Mouse (Mus musculus): ENCODE data around the gene Mettl1.

The Mettl1 gene

DNA sequence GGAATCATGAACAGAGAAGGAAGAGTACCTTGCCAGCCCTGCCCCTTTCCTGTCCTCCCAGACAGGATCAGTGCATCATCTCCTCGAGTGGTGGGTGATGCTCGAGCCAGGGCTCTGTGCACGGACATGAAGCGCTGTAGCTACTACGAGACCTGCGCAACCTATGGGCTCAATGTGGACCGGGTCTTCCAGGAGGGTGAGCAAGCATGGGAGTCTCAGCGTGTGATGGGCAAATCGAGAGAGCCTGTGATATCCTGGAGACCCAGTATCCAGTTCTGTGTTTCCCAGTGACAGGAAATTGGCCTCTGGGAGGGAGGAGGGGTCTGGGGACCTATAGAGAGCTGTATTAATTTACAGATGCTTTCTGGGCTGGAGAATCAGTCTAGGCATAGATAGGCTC lies 43.8 kb downstream of the Mettl1 start:
- no peak for DNase-seq (ENCODE audit: low spot score)

DNA sequence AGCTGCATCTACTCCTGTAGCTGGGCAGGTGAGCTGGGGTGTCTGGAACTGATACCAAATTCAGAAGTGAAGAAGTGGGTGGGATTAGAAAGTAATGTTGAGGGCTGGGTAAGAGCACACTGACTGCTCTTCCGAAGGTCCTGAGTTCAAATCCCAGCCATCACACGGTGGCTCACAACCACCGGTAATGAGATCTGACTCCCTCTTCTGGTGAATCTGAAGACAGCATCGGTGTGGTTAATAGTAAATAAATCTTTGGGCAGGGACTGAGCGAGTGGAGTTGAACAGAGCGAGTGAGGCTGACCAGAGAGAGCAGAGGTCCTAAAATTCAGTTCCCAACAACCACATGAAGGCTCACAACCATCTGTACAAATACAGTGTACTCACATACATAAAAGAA lies 44.4 kb downstream of the Mettl1 start:
- no peak for DNase-seq (ENCODE audit: low spot score)

DNA sequence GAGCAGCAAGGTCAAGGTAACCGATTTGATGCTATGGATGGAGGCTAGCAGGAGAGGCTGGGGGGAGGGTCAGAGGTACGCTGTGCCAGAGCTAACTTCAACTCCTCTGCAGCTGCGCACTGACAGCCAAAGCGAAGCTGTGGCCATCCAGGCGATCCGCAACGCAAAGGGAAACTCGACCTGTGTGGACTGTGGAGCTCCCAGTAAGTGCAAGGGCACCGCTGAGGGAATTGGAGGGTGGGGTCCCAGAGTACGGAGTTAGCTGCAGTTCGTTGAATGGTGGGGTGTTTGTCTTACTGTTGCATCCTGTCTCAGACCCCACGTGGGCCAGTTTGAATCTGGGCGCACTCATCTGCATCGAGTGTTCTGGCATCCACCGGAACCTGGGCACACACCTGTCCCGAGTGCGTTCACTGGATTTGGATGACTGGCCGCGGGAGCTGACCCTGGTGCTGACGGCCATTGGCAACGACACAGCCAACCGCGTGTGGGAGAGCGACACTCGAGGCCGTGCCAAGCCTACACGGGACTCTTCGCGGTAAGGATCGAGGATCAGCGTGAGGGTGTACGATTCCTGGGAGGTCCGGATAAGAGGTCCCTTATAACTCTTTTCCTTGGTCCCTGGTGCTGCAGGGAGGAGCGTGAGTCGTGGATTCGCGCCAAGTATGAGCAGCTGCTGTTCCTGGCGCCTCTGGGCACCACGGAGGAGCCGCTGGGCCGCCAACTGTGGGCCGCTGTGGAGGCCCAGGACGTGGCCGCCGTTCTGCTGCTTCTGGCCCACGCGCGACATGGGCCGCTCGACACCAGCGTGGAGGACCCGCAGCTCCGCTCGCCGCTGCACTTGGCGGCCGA lies 49.6 kb downstream of the Mettl1 start:
- peak; percentile 53 for DNase-seq (ENCODE audit: low spot score)

DNA sequence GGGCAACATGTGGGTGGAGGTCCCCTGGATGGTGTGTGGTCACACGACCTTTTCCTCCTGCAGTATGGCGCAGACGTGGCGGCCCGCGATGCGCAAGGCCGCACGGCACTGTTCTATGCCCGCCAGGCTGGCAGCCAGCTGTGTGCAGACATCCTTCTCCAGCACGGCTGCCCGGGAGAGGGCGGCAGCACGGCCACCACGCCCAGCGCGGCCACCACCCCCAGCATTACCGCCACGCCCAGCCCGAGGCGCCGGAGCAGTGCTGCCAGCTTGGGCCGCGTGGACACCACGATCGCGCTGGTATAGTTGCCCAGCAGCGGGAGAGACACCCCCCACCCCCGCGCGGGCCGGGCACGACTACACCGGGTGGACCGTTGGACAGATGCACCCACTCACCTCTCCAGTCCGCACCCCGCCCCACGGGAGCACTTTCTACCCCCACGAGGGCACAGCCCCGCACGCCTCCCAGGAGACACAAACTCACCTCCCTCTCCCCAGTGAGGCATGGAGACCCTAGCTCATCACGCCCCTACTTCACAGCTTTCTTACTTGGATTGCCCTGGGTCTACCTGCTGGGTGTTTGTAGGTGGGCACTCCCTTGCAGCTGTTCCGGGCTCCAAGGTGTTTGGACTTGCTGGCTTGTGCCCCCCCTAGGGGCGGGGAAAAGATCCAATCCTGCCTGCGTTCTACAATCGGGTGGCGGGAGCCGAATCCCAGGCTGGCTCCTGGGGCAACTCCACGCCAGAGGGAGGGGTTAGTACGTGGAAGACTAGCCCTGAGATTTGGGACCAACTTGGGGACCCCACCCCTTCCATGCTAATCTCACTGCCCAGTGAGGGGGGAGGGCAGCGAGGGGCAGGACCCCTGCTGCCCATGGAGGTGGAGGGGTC lies 50.5 kb downstream of the Mettl1 start:
- peak; percentile 78 for DNase-seq (ENCODE audit: low spot score)

DNA sequence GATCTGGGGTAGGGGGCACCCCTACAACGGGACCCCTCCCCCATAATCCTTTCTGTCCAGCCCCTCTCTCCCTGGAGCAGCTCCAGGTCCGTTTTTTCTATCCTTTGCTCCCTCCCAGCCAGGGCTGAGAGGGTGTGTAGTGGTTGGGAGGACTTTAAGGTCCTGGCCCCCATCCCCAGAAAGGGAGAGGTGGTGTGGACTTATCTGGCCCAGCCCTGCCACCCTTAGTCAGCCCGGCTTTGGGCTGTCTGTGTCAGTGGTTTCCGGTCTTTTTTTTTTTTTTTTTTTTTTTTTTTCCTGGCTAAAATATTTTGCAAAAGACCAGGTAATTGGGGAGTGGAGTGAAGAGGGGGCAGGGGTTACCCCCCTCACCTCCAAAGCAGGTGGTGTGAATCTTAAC lies 51.5 kb downstream of the Mettl1 start:
- DNase-seq (ENCODE audit: low spot score), result no peak

DNA sequence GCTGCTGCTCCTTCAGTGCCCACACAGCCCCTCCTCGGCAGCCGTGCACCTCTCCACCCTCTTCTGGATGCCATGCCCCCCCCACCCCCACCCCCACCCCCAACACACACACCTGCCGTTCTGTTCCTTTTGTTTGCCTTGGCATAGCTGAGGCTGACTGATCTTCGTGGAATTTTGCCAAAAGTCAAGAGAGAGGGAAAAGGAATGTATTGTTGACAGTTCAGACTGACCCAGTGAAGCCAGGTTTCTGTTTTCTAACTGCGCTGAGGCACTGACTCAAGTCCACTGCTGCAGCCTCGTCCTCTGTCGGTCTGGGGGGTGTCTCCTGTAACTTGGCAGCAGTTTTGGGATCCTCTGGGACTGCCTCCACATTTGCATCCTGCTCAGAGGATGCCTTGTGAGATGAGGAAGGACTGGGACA lies 53.2 kb downstream of the Mettl1 start:
- DNase-seq (ENCODE audit: low spot score), result peak; percentile 73

All from MN1 (cell line).